Mouse (Mus musculus) MEL-GATA-1-ER (cell line): Measurements from ENCODE around the gene Serpine2.

Experiments used
- DNase-seq: peaks from one replicate; pipeline ENCODE4 v3.0.0-alpha.2; 2012; ENCODE audit warnings: low read depth; ENCODE audit errors: extremely low read depth

The Serpine2 gene

GRCm38 (mm10) chr1:79757597-79757996 is 103.4 kb downstream of the Serpine2 start:
- no peak for DNase-seq

- DNase-seq, result no peak
Measured at GRCm38 (mm10) chr1:79757161-79757560, 103.8 kb downstream of the Serpine2 start.

- no peak for DNase-seq
Measured at GRCm38 (mm10) chr1:79756417-79756816, 104.6 kb downstream of the Serpine2 start.

GRCm38 (mm10) chr1:79755376-79755775 is 105.6 kb downstream of the Serpine2 start:
- no peak for DNase-seq

- DNase-seq, result no peak
Measured at GRCm38 (mm10) chr1:79754936-79755335, 106.0 kb downstream of the Serpine2 start.

GRCm38 (mm10) chr1:79753456-79753855 is 107.5 kb downstream of the Serpine2 start:
- DNase-seq, result no peak

GRCm38 (mm10) chr1:79752714-79753340 is 108.2 kb downstream of the Serpine2 start:
- DNase-seq, result no peak

- DNase-seq, result no peak
Measured at GRCm38 (mm10) chr1:79752015-79752695, 108.8 kb downstream of the Serpine2 start.

GRCm38 (mm10) chr1:79751186-79751585 is 109.8 kb downstream of the Serpine2 start:
- no peak for DNase-seq

GRCm38 (mm10) chr1:79746056-79746455 is 114.9 kb downstream of the Serpine2 start:
- DNase-seq, result no peak
